Mouse (Mus musculus) heart, adult 11 months (tissue): ENCODE data around the gene Mfrp.
A peak's percentile ranks its signal among the peaks of the same experiment; 100 is the strongest.
"Not testable (repeated sequence)": the region's sequence is repeated elsewhere in the genome, so short reads cannot be mapped to it uniquely, and the experiment has no call there.

ENCODE experiments used
- DNase-seq: peaks from one replicate; pipeline ENCODE4 v3.0.0; 2022

Mfrp gene

GRCm38 (mm10) chr9:44106182-44106581 lies 4.7 kb downstream of the Mfrp start:
- DNase-seq = peak; percentile 93

- no peak for DNase-seq
Measured at GRCm38 (mm10) chr9:44106596-44106995, 5.1 kb downstream of the Mfrp start.

- peak; percentile 99 for DNase-seq
Measured at GRCm38 (mm10) chr9:44107110-44107509, 5.6 kb downstream of the Mfrp start, which contains the start of gene C1qtnf5. TSS of gene C1qtnf5 (plus strand) at chr9:44107245.

- peak; percentile 96 for DNase-seq
Measured at GRCm38 (mm10) chr9:44107557-44108179, 6.1 kb downstream of the Mfrp start.

- DNase-seq = peak; percentile 95
Measured at GRCm38 (mm10) chr9:44108269-44109055, 6.9 kb downstream of the Mfrp start.

- DNase-seq = peak; percentile 95
Measured at GRCm38 (mm10) chr9:44109360-44110095, 8.0 kb downstream of the Mfrp start.

- not testable (repeated sequence) for DNase-seq
Measured at GRCm38 (mm10) chr9:44111909-44112308, 10.4 kb downstream of the Mfrp start.

- peak; percentile 100 for DNase-seq
Measured at GRCm38 (mm10) chr9:44113105-44113789, 11.7 kb downstream of the Mfrp start, which contains the start of the genes Gm49380 and Rnf26. TSS of gene Gm49380 (minus strand) at chr9:44113500. TSS of gene Rnf26 (minus strand) at chr9:44113517.

- DNase-seq = no peak
Measured at GRCm38 (mm10) chr9:44114453-44114852, 12.9 kb downstream of the Mfrp start.

- DNase-seq = no peak
Measured at GRCm38 (mm10) chr9:44115599-44115998, 14.1 kb downstream of the Mfrp start.

GRCm38 (mm10) chr9:44116182-44116581 lies 14.7 kb downstream of the Mfrp start:
- DNase-seq = no peak

- DNase-seq = no peak
Measured at GRCm38 (mm10) chr9:44119011-44119410, 17.5 kb downstream of the Mfrp start.

- no peak for DNase-seq
Measured at GRCm38 (mm10) chr9:44119948-44120465, 18.5 kb downstream of the Mfrp start.

GRCm38 (mm10) chr9:44124317-44124716 lies 22.8 kb downstream of the Mfrp start:
- DNase-seq = no peak

GRCm38 (mm10) chr9:44125026-44125425 lies 23.5 kb downstream of the Mfrp start:
- DNase-seq = peak; percentile 85

GRCm38 (mm10) chr9:44125546-44126428 lies 24.3 kb downstream of the Mfrp start:
- peak; percentile 97 for DNase-seq

- DNase-seq = peak; percentile 87
Measured at GRCm38 (mm10) chr9:44126746-44127145, 25.2 kb downstream of the Mfrp start.

- peak; percentile 96 for DNase-seq
Measured at GRCm38 (mm10) chr9:44127351-44127801, 25.8 kb downstream of the Mfrp start.

GRCm38 (mm10) chr9:44129633-44130032 lies 28.1 kb downstream of the Mfrp start:
- DNase-seq = no peak

- DNase-seq = peak; percentile 99
Measured at GRCm38 (mm10) chr9:44130034-44130433, 28.5 kb downstream of the Mfrp start.

GRCm38 (mm10) chr9:44130581-44131275 lies 29.2 kb downstream of the Mfrp start:
- DNase-seq = peak; percentile 98
